Mouse (Mus musculus): ENCODE results near the gene Syt6. TPM values are rescaled to one million over a fixed set of nuclear protein-coding genes. Genes with fewer than 3 reads are reported as not detected.

Gene Syt6
- total RNA-seq, 2 experiments from 2014 or later: 19.0 to 20.3 TPM

Small RNA genes lying within 50 kb of the gene (microRNA-seq; reads per million reads assigned to microRNA genes)
- not detected for gene Gm25325

Other genes starting within 250 kb of the Syt6 start
- gene Atg4a-ps, start 70.8 kb downstream of the Syt6 start, total RNA-seq (2021): 1 to 10 TPM in 1 of 2 experiments, not detected in 1; 2.3 TPM
- gene Olfml3, start 162.8 kb downstream of the Syt6 start, total RNA-seq (2021): 10 to 100 TPM; 11.2 to 11.7 TPM
- not detected for gene Gm10964, start 164.1 kb downstream of the Syt6 start, total RNA-seq (2021)
- 10 to 100 TPM; 70.3 to 75.2 TPM for gene Hipk1, start 216.3 kb downstream of the Syt6 start, total RNA-seq (2021)
- gene Dclre1b, start 234.2 kb downstream of the Syt6 start, total RNA-seq (2021): 1 to 10 TPM; 7.9 to 8.9 TPM
- gene Ap4b1, start 234.3 kb downstream of the Syt6 start, total RNA-seq (2021): 10 to 100 TPM; 13.6 to 15.7 TPM
- not detected for gene Gm43064, start 234.3 kb downstream of the Syt6 start, total RNA-seq (2021)

Measured in left cerebral cortex, postnatal 10 days (tissue).